28 mouse cellular contexts compared by ENCODE assay signal in genomic region chr16:28832085-28832635, GRCm38 (mm10).
DNase-seq lines count a peak whose midpoint lies in the region; ATAC-seq and TF ChIP-seq lines count a peak whose summit lies in the region.
"Had no signal": no experiment of that assay in that cellular context is flagged by ENCODE, and none has a peak within 500 bp of the region (broad histone marks: within the 10 kb centered on the region; RNA-seq: fewer than 3 reads in every experiment).

No protein-coding gene starts in this region.

- TF ChIP-seq POLR2A in heart, adult 2 months (IDR thresholded peaks at IDR 0.05; ENCODE audit: insufficient read depth, low read depth, low read length): no peak

- no peak overlapping the region for H3K4me3 ChIP-seq in heart, embryonic 10.5 days
- no peak overlapping the region for H3K4me3 ChIP-seq in heart, adult 2 months
- H3K4me3 ChIP-seq in lung, embryonic 16.5 days (ENCODE audit: low read length): no peak overlapping the region
- no peak overlapping the region for H3K4me3 ChIP-seq in forebrain, embryonic 12.5 days (replicated peaks)
- H3K4me3 ChIP-seq: embryonic facial prominence, embryonic 10.5 days; embryonic facial prominence, embryonic 15.5 days; forebrain, embryonic 13.5 days; gastrocnemius, adult 2 months; heart, embryonic 15.5 days; limb, embryonic 12.5 days; lung, embryonic 15.5 days; megakaryocyte, embryonic 14.5 days; midbrain, embryonic 13.5 days had no signal

- intact Hi-C loops in heart, adult 2 months (cut with DNase I): no loop called here

- H3K4me2 ChIP-seq in lung, embryonic 16.5 days (ENCODE audit: low read depth, low read length): no peak overlapping the region
- H3K4me2 ChIP-seq in forebrain, embryonic 12.5 days: no peak overlapping the region
- H3K4me2 ChIP-seq: embryonic facial prominence, embryonic 15.5 days; forebrain, embryonic 13.5 days; heart, embryonic 15.5 days; limb, embryonic 12.5 days; liver, embryonic 11.5 days; lung, embryonic 15.5 days; midbrain, embryonic 13.5 days had no signal

- H3K79me2 ChIP-seq in heart, adult 2 months (replicated peaks; ENCODE audit: control insufficient read depth, insufficient read depth, low read length): no peaks in the 10 kb centered on the region

- H3K9ac ChIP-seq in heart, adult 2 months (ENCODE audit: low read depth, low read length): no peak overlapping the region
- no peak overlapping the region for H3K9ac ChIP-seq in lung, embryonic 16.5 days (ENCODE audit: low read length)
- no peak overlapping the region for H3K9ac ChIP-seq in forebrain, embryonic 12.5 days
- H3K9ac ChIP-seq: embryonic facial prominence, embryonic 15.5 days; forebrain, embryonic 13.5 days; heart, embryonic 15.5 days; limb, embryonic 12.5 days; lung, embryonic 15.5 days; midbrain, embryonic 13.5 days had no signal

- H3K27me3 ChIP-seq in heart, embryonic 10.5 days (ENCODE audit: insufficient read depth, poor library complexity, severe bottlenecking): no peaks in the 10 kb centered on the region
- no peaks in the 10 kb centered on the region for H3K27me3 ChIP-seq in heart, adult 2 months (ENCODE audit: control insufficient read depth, insufficient read depth, low read length)
- H3K27me3 ChIP-seq in lung, embryonic 16.5 days (ENCODE audit: control insufficient read depth, insufficient read depth, low read depth, low read length): no peaks in the 10 kb centered on the region
- H3K27me3 ChIP-seq in forebrain, embryonic 12.5 days: no peaks in the 10 kb centered on the region
- H3K27me3 ChIP-seq: CH12.LX; embryonic facial prominence, embryonic 15.5 days; forebrain, embryonic 13.5 days; heart, embryonic 15.5 days; limb, embryonic 12.5 days; lung, embryonic 15.5 days; midbrain, embryonic 13.5 days had no signal

- peaks cover 13% of the 10 kb centered on the region for H3K36me3 ChIP-seq in heart, embryonic 10.5 days
- no peaks in the 10 kb centered on the region for H3K36me3 ChIP-seq in heart, adult 2 months (ENCODE audit: control insufficient read depth, insufficient read depth, low read length)
- H3K36me3 ChIP-seq in lung, embryonic 16.5 days (ENCODE audit: control insufficient read depth, insufficient read depth, low read length): peaks cover 12% of the 10 kb centered on the region
- H3K36me3 ChIP-seq in forebrain, embryonic 12.5 days (replicated peaks): peaks cover 11% of the 10 kb centered on the region

- no peak for TF ChIP-seq EP300 in heart, adult 2 months (IDR thresholded peaks at IDR 0.05; ENCODE audit: insufficient read depth, low read depth, low read length)

- DNase-seq in adrenal gland, adult (ENCODE audit: inconsistent age in 2 of 2, low spot score in 1 of 2): peak; percentile 36 to 73
- DNase-seq in adrenal gland, adult 18-20 months (ENCODE audit: low spot score in 2 of 2): no peak
- DNase-seq in heart, embryonic 10.5 days (ENCODE audit: low spot score): peak; percentile 43
- no peak for DNase-seq in heart, adult 2 months
- DNase-seq in lung, postnatal 10 days: no peak
- DNase-seq in retina, embryonic 14.5 days (ENCODE audit: low spot score): peak; percentile 60
- DNase-seq: cerebellum, adult 18-20 months; cerebellum, postnatal 10 days; gastrocnemius, adult 2 months; gastrocnemius, postnatal 36 days; kidney, adult 11 months; kidney, postnatal 14 days; lung, postnatal 4 days; right cerebral cortex, postnatal 25 days; spleen, adult 18-20 months; thymus, postnatal 25 days had no signal

- no peak for TF ChIP-seq CTCF in heart, adult 2 months (IDR thresholded peaks at IDR 0.05)

- peaks cover 9% of the 10 kb centered on the region; the same call in 1 of the 2 replicates for H3K4me1 ChIP-seq in heart, embryonic 10.5 days
- no peaks in the 10 kb centered on the region for H3K4me1 ChIP-seq in heart, adult 2 months (ENCODE audit: control insufficient read depth, insufficient read depth, low read length)
- H3K4me1 ChIP-seq in lung, embryonic 16.5 days (replicated peaks; ENCODE audit: control insufficient read depth, insufficient read depth, low read length): 0 out of 2 replicates have a peak, but pooled peaks cover 3% of the 10 kb centered on the region
- H3K4me1 ChIP-seq in forebrain, embryonic 12.5 days: peaks cover 15% of the 10 kb centered on the region
- H3K4me1 ChIP-seq: embryonic facial prominence, embryonic 15.5 days; lung, embryonic 15.5 days; megakaryocyte, embryonic 14.5 days had no signal

- 81% methylated on average over 12 of the region's 12 CpGs for WGBS in heart, embryonic 10.5 days
- WGBS in heart, adult 2 months: 31% methylated on average over 12 of the region's 12 CpGs
- 59% methylated on average over 12 of the region's 12 CpGs for WGBS in lung, embryonic 16.5 days
- WGBS in forebrain, embryonic 12.5 days: 79% methylated on average over 12 of the region's 12 CpGs

- H3K9me3 ChIP-seq in heart, embryonic 10.5 days: no peaks in the 10 kb centered on the region
- H3K9me3 ChIP-seq in lung, embryonic 16.5 days (ENCODE audit: control insufficient read depth, low read length): no peaks in the 10 kb centered on the region
- H3K9me3 ChIP-seq in forebrain, embryonic 12.5 days: no peaks in the 10 kb centered on the region
- H3K9me3 ChIP-seq: embryonic facial prominence, embryonic 10.5 days; embryonic facial prominence, embryonic 15.5 days; forebrain, embryonic 13.5 days; heart, embryonic 15.5 days; limb, embryonic 12.5 days; lung, embryonic 15.5 days; midbrain, embryonic 13.5 days had no signal

- H3K27ac ChIP-seq in heart, embryonic 10.5 days: no peak overlapping the region
- H3K27ac ChIP-seq in heart, adult 2 months: no peak overlapping the region
- no peak overlapping the region for H3K27ac ChIP-seq in lung, embryonic 16.5 days (ENCODE audit: low read length)
- no peak overlapping the region for H3K27ac ChIP-seq in forebrain, embryonic 12.5 days
- H3K27ac ChIP-seq: embryonic facial prominence, embryonic 10.5 days; embryonic facial prominence, embryonic 15.5 days; forebrain, embryonic 13.5 days; gastrocnemius, adult 2 months; heart, embryonic 15.5 days; limb, embryonic 12.5 days; lung, embryonic 15.5 days; midbrain, embryonic 13.5 days had no signal

- 0 out of 2 replicates have a peak, but pooled peaks have one; percentile 23 for ATAC-seq in lung, embryonic 16.5 days (ENCODE audit: low read depth)
- ATAC-seq in forebrain, embryonic 12.5 days (ENCODE audit: low FRiP score): no peak
- ATAC-seq: forebrain, embryonic 13.5 days; midbrain, embryonic 13.5 days had no signal

Comparison
In these comparisons a context has a peak if more than half of its experiments do, and no peak if none do; other contexts are left out.
1. DNase-seq: peak in adrenal gland, adult (2 of 2), heart, embryonic 10.5 days (single experiment) and retina, embryonic 14.5 days (single experiment); none in adrenal gland, adult 18-20 months (0 of 2), heart, adult 2 months (0 of 2) and lung, postnatal 10 days (single experiment).